Mouse (Mus musculus) lung, adult 18-20 months (tissue): ENCODE measurements around the gene Prkcq.
"Not testable (repeated sequence)": the region's sequence is repeated elsewhere in the genome, so short reads cannot be mapped to it uniquely, and the experiment has no call there.

ENCODE experiments used
- DNase-seq, 2 experiments: peaks; one replicate each; pipeline ENCODE4 v3.0.0; 2022; ENCODE audit warnings: mixed read lengths in 2 of 2

Prkcq gene

DNA sequence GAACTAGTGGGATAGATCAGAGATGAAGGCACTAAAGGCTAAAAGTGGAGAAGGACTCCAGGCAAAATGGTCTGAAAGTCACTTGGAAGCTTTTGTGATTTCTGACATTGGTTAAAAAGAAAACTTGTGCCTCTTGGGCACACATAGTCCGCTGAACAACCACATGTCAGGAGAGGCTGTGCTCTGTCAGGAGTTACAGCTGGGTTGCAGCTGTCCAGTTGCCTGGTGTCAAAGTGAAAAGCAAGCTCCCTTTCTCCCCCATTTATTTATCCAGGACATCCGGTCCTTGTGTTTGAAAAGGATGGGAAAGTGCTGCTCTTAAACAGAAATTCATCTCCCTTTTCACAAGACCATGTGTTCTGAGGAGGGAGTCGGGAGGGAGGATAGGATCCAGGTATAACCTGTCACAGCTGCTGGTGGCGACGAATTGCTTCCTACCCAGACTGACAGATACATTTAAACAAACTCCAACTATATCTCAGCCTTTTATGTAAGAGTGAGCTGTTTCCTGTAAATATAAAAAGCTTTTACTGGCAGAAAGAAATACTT is 122.8 kb downstream of the Prkcq start:
- peak in 1 of 2 experiments; percentile 9 for DNase-seq

DNA sequence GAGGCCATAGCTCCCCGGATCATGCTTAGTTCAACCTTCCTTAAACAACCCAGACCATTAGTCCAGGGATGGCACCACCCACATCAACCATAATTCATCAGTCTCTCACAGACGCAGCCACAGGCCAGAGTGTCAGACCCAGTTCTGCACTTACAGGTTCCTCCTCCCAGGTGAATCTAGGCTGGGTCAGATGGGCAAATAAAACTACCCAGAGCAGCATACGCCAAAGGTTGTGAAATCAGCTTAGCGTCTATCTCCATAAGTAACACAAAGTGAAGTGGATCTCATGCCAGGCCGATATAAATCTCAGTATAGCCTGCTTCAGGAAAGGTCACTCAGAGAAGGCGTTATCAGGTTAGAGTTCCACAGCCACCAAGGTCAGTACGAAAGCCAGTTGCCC is 126.9 kb downstream of the Prkcq start:
- no peak for DNase-seq

- no peak for DNase-seq
These were observed 127.5 kb downstream of the Prkcq start for GRCm38 (mm10) chr2:11299366-11299765.

DNA sequence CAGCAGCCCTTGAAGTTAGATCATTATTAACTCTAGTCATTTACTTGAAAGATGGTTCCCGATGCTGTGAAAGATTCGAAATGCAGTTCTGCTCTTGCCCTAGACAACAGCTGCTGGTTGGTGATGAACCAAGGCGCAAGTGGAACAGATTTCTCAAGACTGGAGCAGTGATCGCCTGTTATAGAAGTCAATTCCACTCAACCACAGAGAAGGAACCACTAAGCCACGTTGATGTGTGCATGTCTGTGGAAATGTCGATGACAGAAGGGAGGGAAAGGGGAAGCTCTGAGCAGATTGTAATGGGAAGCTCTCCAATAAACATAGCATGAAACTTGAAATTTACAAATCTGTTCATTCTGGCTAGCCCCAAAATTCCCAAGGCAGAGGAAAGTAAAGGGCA is 128.5 kb downstream of the Prkcq start:
- DNase-seq, result peak; percentile 4 to 9

- no peak for DNase-seq
These were observed 148.3 kb downstream of the Prkcq start for GRCm38 (mm10) chr2:11320241-11320640.

DNA sequence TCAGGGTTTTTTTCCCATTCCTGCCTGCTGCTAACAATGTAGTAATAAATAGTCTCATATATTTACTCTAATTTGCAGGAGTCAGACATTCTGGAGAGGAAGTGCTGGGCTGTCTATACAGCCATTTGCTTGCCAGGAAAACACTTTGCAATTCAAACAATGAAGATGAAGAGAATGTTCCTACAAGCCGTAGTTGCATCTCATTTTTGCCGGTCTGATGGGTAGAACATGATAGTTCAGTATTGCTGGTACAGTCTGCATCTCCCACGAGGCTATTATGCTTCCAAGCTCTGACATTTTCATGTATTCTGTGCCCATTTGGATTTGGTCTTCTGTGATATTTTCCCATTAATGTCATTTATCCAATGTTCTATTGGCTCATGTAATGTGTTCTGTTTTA is 150.5 kb downstream of the Prkcq start:
- no peak for DNase-seq

DNA sequence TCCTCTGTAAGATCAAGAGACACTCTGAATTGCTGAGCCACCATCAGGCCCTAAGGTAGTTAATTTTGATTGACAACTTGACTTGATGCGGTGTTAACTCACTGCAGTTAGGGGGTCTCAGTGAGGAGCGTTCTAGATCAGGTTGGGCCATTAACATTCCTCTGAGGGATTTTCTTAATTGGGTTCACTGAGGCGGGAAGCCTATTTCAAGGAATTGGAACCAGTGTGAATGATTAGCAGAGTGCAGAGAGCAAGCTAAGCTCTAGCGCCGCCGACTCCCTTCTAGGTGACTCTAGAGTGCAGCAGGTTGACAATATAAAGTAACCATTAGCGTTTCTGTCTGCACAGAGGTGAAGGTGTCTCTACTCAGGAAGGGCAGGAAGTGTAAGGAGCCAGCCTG is 155.4 kb downstream of the Prkcq start:
- no peak for DNase-seq

DNA sequence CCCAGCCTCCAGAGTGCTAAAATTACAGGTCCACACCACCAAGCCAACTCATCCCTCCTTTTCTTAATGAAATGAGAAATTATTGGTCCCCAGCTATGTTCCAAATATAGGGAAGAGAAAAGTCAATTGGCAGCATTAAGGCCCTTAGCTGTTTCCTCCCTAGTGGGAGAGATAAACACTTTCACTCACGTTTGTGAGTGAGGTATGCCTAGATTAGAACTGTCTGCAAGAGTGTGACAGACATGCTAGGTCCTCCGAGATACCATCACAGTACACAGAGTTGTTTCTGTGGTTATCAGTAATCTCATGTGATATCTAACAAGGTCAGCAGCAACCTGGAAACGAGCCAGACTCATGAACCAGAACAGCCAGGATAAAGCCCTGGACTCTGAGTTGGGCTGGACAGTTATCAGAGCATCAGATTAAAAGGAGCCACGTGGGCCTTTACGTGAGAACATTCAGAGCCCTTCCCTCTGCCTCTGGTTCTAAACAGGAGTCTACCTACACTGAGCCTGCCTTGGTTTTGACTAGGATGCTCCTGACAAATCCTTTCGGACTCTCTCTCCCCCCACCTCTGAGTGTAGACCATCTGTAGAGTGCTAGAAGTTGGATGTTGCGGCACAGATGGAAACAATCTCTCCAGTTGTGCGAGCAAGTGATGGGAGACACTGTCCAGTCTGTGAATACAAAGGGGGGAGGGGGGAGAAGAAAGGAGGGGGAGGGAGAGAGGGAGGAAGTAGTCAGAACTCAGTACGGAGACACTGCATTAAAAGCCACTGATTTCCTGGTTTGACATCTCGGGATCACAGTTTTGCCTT is 157.7 kb downstream of the Prkcq start:
- DNase-seq, result no peak

GRCm38 (mm10) chr2:11331528-11332446 is 159.9 kb downstream of the Prkcq start:
- peak; percentile 48 to 58 for DNase-seq

- peak; percentile 26 to 27 for DNase-seq
These were observed 160.6 kb downstream of the Prkcq start for GRCm38 (mm10) chr2:11332469-11332868.

DNA sequence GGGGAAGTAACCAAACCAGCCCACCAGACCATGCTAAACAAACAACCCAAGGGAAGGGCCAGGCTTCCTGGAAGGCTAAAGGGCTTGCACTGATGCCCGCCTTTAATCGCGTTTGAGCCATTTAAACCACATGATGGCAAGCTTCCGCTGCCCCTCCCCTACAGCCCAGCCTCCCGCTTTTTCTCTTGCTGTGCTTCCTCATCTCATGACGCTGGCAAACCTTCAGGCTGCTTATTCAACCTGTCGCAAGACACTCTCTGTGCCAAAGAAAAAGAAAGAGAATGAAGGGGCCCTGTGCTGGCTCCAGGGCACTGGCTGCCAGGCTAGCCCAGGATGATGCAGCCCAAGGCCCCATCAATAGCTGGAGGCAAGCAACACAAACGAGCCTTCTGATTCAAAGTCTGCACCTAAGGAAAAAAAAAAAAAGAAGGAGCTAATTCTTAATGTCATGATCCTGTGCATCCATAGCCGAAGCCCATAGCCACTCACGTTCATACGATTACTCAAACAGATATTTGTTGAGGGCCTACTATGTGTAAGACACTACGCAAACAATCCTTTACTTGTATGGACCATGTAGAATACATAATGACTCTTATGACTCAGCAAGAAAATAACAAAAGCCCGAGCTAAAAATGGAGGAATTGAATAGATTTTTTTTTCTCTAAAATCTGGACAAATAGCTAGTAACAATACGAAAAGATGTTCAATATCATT is 161.6 kb downstream of the Prkcq start:
- peak; percentile 67 for DNase-seq

GRCm38 (mm10) chr2:11336320-11336719 is 164.4 kb downstream of the Prkcq start:
- no peak for DNase-seq

GRCm38 (mm10) chr2:11338931-11339839 is 167.3 kb downstream of the Prkcq start:
- DNase-seq, result peak; percentile 39 to 63

GRCm38 (mm10) chr2:11344691-11345090 is 172.8 kb downstream of the Prkcq start:
- DNase-seq, result no peak

GRCm38 (mm10) chr2:11346419-11346818 is 174.5 kb downstream of the Prkcq start:
- not testable (repeated sequence) for DNase-seq

DNA sequence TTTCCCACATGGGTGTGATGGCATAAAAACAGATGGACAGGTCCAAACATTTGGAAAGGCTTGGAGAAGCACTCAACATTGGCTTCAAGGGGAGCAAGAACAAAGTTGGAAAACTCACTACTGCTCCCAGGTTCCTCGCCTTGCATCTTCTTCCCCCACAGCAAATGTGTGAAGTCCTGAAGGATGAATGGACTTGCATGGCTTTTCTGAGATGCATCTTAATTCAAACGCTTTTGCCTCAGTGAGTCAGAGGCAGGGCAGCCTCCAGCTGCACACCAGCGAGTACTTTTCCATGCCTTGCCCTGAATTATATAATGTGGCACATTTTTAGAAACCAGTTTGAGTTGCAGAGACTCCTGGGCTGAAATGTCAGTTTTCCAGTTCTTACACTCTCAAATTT is 175.9 kb downstream of the Prkcq start:
- DNase-seq, result no peak
